Mouse (Mus musculus) adrenal gland, adult (tissue): ENCODE measurements around the gene Tns3.
A peak's percentile ranks its signal among the peaks of the same experiment; 100 is the strongest.

Experiments
- DNase-seq, 2 experiments: peaks; one replicate each; pipeline ENCODE4 v3.0.0; 2022 to 2023; ENCODE audit warnings: low spot score in 1 of 2; ENCODE audit not compliant: inconsistent age in 2 of 2

Gene Tns3

GRCm38 (mm10) chr11:8652116-8652714 lies 12.1 kb downstream of the Tns3 start:
- peak; percentile 65 to 67 for DNase-seq

DNA sequence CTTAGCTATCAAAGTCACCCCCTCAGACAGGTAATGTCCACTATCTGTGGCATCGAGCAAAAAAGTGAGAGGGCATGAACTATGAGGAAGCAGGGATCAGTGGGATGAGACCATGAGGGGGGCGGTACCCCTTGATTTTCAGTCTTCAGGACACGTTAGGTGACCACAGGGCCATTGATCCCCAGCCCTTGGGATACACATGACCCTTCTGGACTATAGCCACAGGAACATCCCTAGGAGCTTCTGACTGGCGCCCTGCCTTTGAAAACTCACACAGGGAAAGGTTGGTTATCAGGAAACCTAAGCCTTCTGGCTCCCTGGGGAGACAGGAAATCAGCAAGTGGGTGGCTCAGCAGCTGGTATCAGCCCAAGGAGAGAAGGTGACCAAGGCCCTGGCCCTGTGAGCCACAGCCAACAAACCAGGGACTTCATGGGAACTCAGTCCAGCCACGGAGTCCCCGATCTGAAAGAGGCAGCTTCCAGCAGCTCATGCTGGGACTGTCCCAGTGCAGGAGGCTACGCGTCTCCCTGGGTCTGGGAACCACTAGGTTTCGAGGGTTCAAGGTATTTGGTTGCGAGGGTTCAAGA lies 12.8 kb downstream of the Tns3 start:
- DNase-seq = peak in 1 of 2 experiments; percentile 78

DNA sequence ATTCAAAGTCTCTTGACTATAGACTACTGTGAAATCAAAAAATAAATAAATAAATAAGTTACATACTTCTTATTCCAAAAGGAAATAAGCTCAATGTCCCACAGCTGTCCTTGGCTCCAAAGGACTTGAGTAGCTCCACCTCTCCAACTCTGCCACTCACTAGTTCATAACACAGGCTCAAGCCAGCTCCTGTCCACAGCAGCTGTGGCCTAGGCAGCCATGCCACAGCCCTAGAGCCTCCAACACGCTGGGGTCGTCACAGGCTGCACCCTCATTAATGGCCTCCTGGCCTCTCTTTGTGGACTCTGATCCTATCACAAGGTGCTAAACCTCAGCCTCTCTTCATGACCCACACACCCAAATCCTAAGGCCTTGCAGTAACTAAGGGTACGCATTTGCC lies 18.7 kb downstream of the Tns3 start:
- peak in 1 of 2 experiments; percentile 63 for DNase-seq

- peak in 1 of 2 experiments; percentile 60 for DNase-seq
Measured at GRCm38 (mm10) chr11:8644272-8644671, 20.1 kb downstream of the Tns3 start.

DNA sequence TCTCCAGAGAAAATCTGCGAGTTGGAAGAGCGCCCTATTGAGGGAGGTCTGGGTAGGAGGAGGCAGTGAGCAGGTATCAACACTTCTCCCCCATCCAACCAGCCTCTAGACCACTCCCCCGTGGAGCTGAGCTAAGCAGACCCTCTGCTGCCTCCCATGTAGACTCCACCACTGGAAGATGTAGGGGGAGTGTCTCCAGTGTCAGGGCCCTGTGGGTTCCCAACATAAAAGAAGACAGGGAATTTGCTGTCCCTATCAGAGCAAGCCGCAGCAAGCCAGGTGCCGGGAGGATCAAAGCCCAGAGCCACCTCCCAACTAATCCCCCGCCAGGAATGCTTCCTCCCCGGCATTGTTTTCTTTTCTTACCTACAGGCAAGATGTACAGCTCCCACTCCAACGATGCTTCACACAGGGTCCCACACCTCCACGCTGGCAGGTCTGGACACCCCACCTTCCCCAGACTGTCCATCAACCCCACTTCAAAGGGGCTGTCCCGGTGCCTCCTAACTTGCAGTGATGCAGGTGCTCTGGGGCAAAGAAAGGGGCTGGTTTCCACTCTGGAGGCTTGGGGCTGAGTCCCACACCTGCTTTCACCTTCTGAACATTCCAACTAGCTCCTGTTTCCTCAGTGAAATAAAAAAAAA lies 22.6 kb downstream of the Tns3 start:
- DNase-seq = no peak

DNA sequence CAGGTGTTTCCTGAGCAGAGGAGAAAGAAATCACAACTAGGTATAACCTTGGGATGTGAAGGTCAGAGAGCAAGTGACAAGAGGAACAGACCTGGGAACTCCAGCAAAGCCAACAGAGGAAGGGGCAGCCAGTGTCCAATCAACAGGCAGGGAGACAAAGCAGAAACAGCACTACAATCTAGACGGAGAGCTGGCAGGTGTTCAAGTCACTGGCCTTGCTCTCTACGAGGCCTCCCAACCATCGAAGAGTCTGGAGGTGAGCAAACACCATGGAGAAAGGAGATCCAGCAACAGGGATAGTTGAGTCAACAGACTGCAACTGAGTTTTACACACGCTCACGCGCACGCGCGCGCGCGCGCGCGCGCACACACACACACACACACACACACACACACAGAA lies 24.6 kb downstream of the Tns3 start:
- peak in 1 of 2 experiments; percentile 68 for DNase-seq

GRCm38 (mm10) chr11:8639007-8639718 lies 25.2 kb downstream of the Tns3 start:
- DNase-seq = peak; percentile 70 to 85

- no peak for DNase-seq
Measured at GRCm38 (mm10) chr11:8637469-8638447, 26.6 kb downstream of the Tns3 start.

DNA sequence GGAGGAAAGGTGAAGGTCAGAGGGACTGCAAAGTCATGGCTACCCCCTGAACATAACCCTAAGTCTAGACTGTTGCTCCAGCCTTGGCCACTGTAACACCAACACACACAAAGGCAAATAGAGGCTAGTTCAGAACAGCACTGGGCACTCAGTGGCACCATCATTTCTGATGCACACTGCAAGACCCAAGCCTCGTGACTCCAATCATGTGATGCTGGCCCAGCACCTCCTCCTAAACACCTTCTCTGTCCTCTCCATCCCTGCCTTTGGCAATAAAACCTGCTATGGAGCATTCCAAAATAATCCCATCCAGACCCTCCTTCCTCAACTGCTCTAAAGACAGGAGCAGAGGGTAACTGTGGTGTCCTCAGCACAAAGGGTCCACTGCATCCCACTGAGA lies 27.7 kb downstream of the Tns3 start:
- DNase-seq = no peak

- no peak for DNase-seq
Measured at GRCm38 (mm10) chr11:8635778-8636177, 28.6 kb downstream of the Tns3 start.

- no peak for DNase-seq
Measured at GRCm38 (mm10) chr11:8634728-8635410, 29.5 kb downstream of the Tns3 start.

DNA sequence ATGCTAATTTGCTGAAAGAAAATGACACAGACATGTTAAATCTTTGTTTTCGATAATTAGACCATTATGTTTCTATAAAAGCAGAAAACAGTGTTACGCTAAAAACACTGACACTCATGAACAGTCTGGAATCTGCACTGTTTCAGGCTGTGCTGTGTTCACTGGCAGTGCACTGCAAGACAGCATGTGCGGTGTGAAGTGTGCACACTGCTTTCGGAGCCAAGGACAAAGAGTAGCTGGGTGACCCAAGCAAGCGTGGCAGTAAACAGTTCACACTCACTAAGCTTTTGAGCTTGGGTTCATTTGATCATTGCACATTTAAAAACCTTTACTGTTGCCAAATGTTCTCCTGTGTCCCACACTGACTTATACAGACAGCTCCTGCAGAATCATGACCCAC lies 32.2 kb downstream of the Tns3 start:
- DNase-seq = no peak

DNA sequence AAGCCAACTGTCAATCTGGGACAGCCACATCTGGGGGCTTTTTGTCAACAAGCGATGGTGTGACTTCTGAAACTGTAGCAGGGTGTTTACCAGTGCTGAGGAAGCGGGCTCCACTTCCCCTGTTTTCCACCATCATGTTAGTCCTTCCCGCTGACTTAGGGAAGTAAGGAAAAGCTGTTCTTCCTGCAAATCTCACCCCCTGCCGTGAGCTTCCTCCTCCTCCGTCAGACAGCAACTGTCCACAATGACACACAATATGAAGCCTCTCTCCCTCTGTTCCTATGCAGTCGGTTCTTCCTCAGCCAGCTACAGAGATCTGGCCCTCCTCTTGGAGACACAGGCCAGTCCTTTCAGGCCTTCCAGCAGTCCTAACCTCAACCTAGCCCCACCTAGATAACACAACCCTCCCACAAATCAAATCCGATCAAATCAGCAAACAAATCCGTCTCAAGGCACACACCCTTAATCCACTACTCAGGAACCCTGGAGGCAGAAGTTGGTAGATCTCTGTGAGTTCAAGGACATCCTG lies 34.4 kb downstream of the Tns3 start:
- no peak for DNase-seq

DNA sequence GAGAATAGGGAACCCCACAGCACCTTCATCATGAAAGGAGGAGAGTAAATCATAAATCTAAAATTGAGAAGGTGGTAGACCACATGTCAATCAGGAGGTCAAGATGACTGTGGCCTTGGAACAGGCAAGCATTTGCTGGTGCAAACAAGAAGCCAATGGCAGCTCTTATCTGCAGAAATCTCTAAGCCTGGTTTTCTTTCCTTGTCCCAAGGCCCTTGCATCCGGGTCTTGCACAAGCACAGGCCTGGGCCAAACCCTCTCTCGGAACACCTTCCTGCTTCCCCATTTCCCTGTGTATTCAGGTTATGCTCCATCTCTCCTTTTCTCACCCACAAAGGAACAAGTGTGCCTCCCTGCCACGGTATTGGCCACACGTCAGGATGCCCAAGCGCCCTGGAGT lies 35.0 kb downstream of the Tns3 start:
- peak; percentile 52 to 80 for DNase-seq

GRCm38 (mm10) chr11:8628846-8629253 lies 35.5 kb downstream of the Tns3 start:
- DNase-seq = peak; percentile 77 to 86

GRCm38 (mm10) chr11:8627156-8627555 lies 37.2 kb downstream of the Tns3 start:
- DNase-seq = no peak

- peak; percentile 74 to 89 for DNase-seq
Measured at GRCm38 (mm10) chr11:8626715-8627114, 37.6 kb downstream of the Tns3 start.

- DNase-seq = peak in 1 of 2 experiments; percentile 60
Measured at GRCm38 (mm10) chr11:8625915-8626604, 38.3 kb downstream of the Tns3 start.

DNA sequence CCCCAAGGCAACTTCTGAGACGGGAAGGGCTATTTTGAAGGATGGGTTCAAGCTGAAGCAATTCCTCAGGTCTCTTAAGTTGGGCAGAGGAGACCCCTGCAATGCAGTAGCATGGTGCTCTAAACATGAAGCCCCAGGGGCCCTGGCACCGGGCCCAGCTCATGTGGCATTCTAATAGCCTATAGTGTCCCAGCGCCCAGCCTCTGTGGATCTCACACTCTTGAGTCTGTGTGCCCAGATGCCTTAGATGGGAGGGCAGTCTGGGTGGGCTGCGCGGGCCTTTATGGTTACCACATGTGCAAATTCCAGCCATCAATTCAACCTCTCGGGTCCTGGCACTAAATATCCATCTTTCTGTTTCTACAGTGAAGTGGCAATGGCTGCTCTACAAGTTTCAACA lies 38.9 kb downstream of the Tns3 start:
- DNase-seq = no peak
